Mouse (Mus musculus) C2C12 (cell line): ENCODE results near the gene Sept9. TPM values are rescaled to one million over a fixed set of nuclear protein-coding genes. Genes with fewer than 3 reads are reported as not detected.
A peak's percentile ranks its signal among the peaks of the same experiment; 100 is the strongest.

Source experiments
- H3K27me3 ChIP-seq: one replicate; pipeline ENCODE4 v1.6.1; 2011; ENCODE audit not compliant: control insufficient read depth, insufficient read depth, insufficient read length
- H3K36me3 ChIP-seq: one replicate; pipeline ENCODE4 v1.6.1; 2011; ENCODE audit not compliant: control insufficient read depth, insufficient read depth
- H3K4me3 ChIP-seq: one replicate; pipeline ENCODE4 v1.5.1; 2011; ENCODE audit warnings: mild to moderate bottlenecking, control low read depth; ENCODE audit not compliant: poor library complexity, insufficient read depth, severe bottlenecking
- H3K79me2 ChIP-seq: one replicate; pipeline ENCODE4 v1.6.1; 2011; ENCODE audit not compliant: control insufficient read depth, insufficient read depth
- H3K79me3 ChIP-seq: one replicate; pipeline ENCODE4 v1.6.1; 2011; ENCODE audit warnings: low read depth, control low read depth
- H3ac ChIP-seq: one replicate; pipeline ENCODE3; 2011; ENCODE audit warnings: low read depth; ENCODE audit not compliant: control insufficient read depth, insufficient read length
- CEBPB ChIP-seq: IDR thresholded peaks from one replicate; pipeline ENCODE4 v1.6.1; 2011; ENCODE audit warnings: low read depth, mild to moderate bottlenecking, control low read depth, moderate library complexity
- CTCF ChIP-seq: IDR thresholded peaks from one replicate; pipeline ENCODE4 v1.5.1; 2011; ENCODE audit not compliant: control insufficient read depth, insufficient read depth, insufficient read length
- FOSL1 ChIP-seq: IDR thresholded peaks from one replicate; pipeline ENCODE4 v1.8.0; 2011; ENCODE audit warnings: mild to moderate bottlenecking, low read length; ENCODE audit not compliant: poor library complexity, insufficient read depth, severe bottlenecking
- MAX ChIP-seq: IDR thresholded peaks from one replicate; pipeline ENCODE4 v1.6.1; 2011; ENCODE audit warnings: mild to moderate bottlenecking, control low read depth
- MYOD1 ChIP-seq: IDR thresholded peaks from one replicate; pipeline ENCODE4 v1.6.1; 2011; ENCODE audit warnings: low read depth; ENCODE audit not compliant: control insufficient read depth, insufficient read length
- MYOG ChIP-seq: IDR thresholded peaks from one replicate; pipeline ENCODE4 v1.6.1; 2011; ENCODE audit not compliant: control insufficient read depth, insufficient read length; ENCODE audit errors: extremely low read depth
- USF1 ChIP-seq: IDR thresholded peaks from one replicate; pipeline ENCODE4 v1.6.1; 2011; ENCODE audit warnings: low read depth, mild to moderate bottlenecking, control low read depth, moderate library complexity
- polyA plus RNA-seq: library from polyadenylated mRNA; unstranded; fragments of >200 nt; fragmentation: generic; extraction: Trizol; gene quantifications from one replicate; pipeline ENCODE4 v1.2.1, GENCODE M21; 2012; ENCODE audit warnings: missing spikeins

The Sept9 gene
- polyA plus RNA-seq, 1 experiment = 266 TPM

DNA sequence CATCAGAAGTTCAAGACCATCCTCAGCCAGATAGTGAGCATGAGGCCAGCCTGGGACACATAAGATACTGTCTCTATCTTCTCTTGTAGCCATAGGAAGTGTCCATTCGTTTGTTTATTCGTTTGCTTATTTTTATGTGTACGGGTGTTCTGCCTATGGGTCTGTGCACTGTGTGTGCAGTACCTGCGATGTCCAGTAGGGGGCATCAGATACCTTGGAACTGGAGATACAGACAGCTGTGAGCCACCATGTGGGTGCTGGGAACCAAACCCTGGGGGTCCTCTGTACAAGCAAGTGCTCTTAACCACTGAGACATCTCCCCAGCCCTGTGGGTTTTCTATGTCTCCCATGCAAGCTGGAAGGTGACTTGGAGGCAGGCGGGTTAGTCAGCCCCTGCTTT is 19.6 kb upstream of the Sept9 start:
- TF ChIP-seq MYOD1 (no peak), USF1 (no peak), CEBPB (no peak), MAX (no peak), MYOG (no peak), CTCF (no peak), FOSL1 (no peak)
- Histone ChIP-seq H3K79me3 (no peaks in the 10 kb centered on the region), H3K4me3 (no peak overlapping the region), H3K27me3 (no peaks in the 10 kb centered on the region), H3K79me2 (no peaks in the 10 kb centered on the region), H3ac (no peak overlapping the region), H3K36me3 (no peaks in the 10 kb centered on the region)

DNA sequence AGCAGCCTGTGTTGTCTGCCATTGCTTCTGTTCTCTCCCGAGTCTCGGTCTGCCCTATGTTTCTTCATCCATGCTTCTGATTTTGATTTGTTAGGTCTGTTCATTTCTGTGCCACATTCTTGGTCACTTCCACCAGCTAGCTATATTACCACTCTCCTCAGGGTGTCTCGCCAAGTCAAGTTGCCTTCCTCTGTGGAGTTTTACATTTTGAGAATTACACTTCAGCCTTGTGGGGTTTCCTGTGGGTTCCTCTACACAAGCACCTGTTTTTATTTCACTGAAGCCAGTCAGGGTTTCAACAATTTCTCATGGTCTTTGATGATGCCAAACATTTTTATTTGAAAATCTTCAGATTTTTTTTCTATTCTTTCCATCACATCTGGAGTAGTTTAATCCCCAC is 16.7 kb upstream of the Sept9 start:
- Histone ChIP-seq H3K4me3 (no peak overlapping the region), H3K79me2 (no peaks in the 10 kb centered on the region), H3ac (no peak overlapping the region), H3K79me3 (no peaks in the 10 kb centered on the region), H3K36me3 (no peaks in the 10 kb centered on the region), H3K27me3 (no peaks in the 10 kb centered on the region)
- TF ChIP-seq MAX (no peak), CEBPB (no peak), MYOG (no peak), CTCF (no peak), USF1 (no peak), MYOD1 (no peak), FOSL1 (no peak)

DNA sequence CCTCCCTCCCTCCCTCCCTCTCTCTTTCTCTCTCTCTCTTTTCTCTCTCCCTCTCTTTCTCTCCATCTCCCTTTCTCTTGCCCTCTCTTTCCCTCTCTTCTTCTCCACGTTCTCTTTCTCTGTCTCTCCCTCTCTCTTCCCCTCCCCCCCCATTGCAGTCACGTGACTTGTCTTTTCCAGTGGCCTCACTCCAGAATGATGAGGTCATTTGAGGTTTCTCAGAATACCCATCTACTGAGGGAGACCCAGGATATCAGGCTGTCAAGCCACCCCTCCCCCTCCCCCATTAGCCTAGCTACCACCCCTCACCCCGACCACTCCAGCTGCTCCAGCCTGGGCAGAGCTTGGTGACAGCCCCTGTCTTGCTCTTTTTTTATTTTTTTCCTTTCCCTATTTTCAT is 16.2 kb upstream of the Sept9 start:
- H3K36me3 ChIP-seq = no peaks in the 10 kb centered on the region
- H3K4me3 ChIP-seq = no peak overlapping the region
- no peaks in the 10 kb centered on the region for H3K79me2 ChIP-seq
- peaks cover 1% of the 10 kb centered on the region for H3K27me3 ChIP-seq
- TF ChIP-seq CEBPB (no peak), USF1 (peak; percentile 68)
- no peak overlapping the region for H3ac ChIP-seq
- H3K79me3 ChIP-seq = no peaks in the 10 kb centered on the region

DNA sequence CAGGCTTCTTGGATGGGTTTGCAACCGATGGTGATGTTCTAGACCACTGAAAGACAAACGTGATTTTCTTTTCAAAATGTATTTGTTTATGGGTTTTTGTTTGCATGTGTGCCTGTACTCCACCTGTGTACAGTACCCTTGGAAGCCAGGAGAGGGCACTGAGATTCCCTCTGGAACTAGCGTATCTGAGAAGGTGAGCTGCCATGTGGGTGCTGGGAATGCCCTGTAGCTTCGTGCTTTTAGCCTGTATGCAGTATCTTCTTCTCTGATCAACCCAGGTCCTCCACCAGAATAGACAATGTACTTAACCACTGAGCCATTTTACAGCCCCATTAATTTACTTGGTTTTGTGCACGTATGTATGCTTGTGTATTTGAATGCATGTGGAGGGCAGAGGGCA is 15.6 kb upstream of the Sept9 start:
- TF ChIP-seq MYOD1 = no peak
- TF ChIP-seq MYOG = no peak
- no peak for TF ChIP-seq CTCF
- no peak for TF ChIP-seq USF1
- no peak for TF ChIP-seq FOSL1
- TF ChIP-seq MAX = no peak
- no peak for TF ChIP-seq CEBPB
- H3K27me3 ChIP-seq = peaks cover 3% of the 10 kb centered on the region
- H3K79me2 ChIP-seq = no peaks in the 10 kb centered on the region

DNA sequence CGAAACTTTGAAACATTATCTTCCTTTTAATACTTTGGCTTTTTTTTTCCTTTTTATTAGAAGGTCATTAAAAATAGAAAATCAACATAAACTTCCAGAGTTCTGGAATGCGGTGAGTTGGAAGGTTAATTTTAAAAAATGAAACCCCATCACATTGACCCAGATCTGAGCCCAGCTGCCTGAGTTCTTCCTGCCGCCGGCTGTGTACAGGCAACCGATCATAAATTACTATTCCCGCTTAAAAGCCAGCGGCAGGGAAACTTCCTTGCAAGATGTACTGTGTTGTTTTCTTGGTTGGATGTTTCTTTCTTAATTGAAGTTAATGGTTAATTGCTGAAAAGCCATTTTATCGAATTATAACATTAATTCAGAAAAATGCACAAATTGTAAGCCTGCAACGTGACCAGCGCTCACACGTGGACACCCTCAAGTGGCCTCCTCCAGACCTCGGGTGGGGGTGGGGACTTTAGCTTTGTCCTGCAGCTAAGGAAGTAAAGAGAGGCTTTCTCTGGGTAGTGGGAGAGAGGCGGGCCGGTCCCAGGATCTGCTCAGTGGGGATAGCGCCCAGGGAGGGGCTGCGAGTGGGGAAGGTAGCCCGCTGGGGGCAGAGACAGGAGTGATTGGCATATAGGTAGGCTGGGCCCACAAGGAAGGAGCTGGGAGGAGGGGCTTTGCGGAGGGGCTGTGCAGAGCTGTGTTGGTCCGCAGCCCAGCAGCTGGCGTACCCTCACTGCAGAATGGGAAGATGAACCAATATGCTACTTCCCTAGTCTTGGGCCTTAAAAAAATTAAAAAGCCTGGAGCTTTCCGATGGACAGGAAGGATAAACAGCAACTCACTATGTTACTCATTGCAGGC is 14.2 kb upstream of the Sept9 start:
- H3K4me3 ChIP-seq = no peak overlapping the region
- no peak overlapping the region for H3ac ChIP-seq
- no peaks in the 10 kb centered on the region for H3K79me3 ChIP-seq
- TF ChIP-seq MYOG (no peak), CTCF (no peak), MYOD1 (no peak), MAX (no peak), USF1 (no peak), FOSL1 (no peak), CEBPB (no peak)
- no peaks in the 10 kb centered on the region for H3K79me2 ChIP-seq
- peaks cover 3% of the 10 kb centered on the region for H3K27me3 ChIP-seq
- H3K36me3 ChIP-seq = no peaks in the 10 kb centered on the region

More for the DNA sequence above, 15.6 kb upstream of the Sept9 start:
- H3K79me3 ChIP-seq = no peaks in the 10 kb centered on the region
- H3ac ChIP-seq = no peak overlapping the region
- H3K36me3 ChIP-seq = no peaks in the 10 kb centered on the region
- no peak overlapping the region for H3K4me3 ChIP-seq

DNA sequence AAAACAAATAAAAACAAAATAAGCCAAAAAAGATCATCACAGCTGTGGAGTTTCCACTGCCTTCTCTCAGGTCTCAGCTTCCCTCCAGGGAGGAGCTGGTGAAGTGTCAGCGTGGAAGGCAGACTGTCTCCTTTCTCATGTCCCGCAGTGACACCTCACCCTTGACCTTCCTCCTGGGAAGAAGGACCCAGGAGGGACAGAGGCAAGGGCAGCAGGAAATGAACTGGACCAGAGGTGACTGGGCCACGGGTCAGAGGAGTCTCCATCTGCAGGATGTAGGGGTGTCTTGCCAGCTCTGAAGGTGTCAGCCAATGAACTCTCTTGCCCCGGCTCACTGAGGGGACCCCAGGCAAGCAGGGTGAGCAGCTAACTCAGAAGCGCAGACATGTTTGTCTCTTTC is 7.9 kb upstream of the Sept9 start:
- H3K79me3 ChIP-seq = no peaks in the 10 kb centered on the region
- TF ChIP-seq CTCF (no peak), MYOD1 (no peak), MAX (no peak), CEBPB (no peak), MYOG (no peak), FOSL1 (no peak), USF1 (no peak)
- no peaks in the 10 kb centered on the region for H3K36me3 ChIP-seq
- H3K27me3 ChIP-seq = peaks cover 3% of the 10 kb centered on the region
- no peak overlapping the region for H3K4me3 ChIP-seq
- no peak overlapping the region for H3ac ChIP-seq
- H3K79me2 ChIP-seq = no peaks in the 10 kb centered on the region
